Mouse (Mus musculus): ENCODE results near the gene Raf1. TPM values are rescaled to one million over a fixed set of nuclear protein-coding genes. Genes with fewer than 3 reads are reported as not detected.
A peak's percentile ranks its signal among the peaks of the same experiment; 100 is the strongest.

Gene Raf1
- polyA plus RNA-seq, 1 experiment: 209 TPM

- no peaks in the 10 kb centered on the region for H3K27me3 ChIP-seq (ENCODE audit: control insufficient read depth, insufficient read depth, low read length)
- 98% methylated on average over 3 of the region's 3 CpGs for WGBS
Measured at GRCm38 (mm10) chr6:115631056-115631795, 45.2 kb downstream of the Raf1 start.

GRCm38 (mm10) chr6:115626121-115626520, 50.3 kb downstream of the Raf1 start:
- 97% methylated on average over 5 of the region's 5 CpGs for WGBS
- TF ChIP-seq CTCF (IDR thresholded peaks at IDR 0.05; ENCODE audit: borderline replicate concordance, control insufficient read depth, extremely low read depth, insufficient read depth, low read length, poor library complexity) (no peak), POLR2A (IDR thresholded peaks at IDR 0.05; ENCODE audit: control insufficient read depth, extremely low read depth, insufficient read depth, low read length, poor library complexity) (no peak)
- DNase-seq: no peak
- H3K27me3 ChIP-seq (ENCODE audit: control insufficient read depth, insufficient read depth, low read length): no peaks in the 10 kb centered on the region
- H3K36me3 ChIP-seq (ENCODE audit: control insufficient read depth, insufficient read depth, low read length): peaks cover 76% of the 10 kb centered on the region
- H3K4me3 ChIP-seq (ENCODE audit: control insufficient read depth, insufficient read depth, low read length): no peak overlapping the region
- H3K4me1 ChIP-seq (replicated peaks; ENCODE audit: control insufficient read depth, insufficient read depth, low read length): no peaks in the 10 kb centered on the region
- H3K27ac ChIP-seq (ENCODE audit: control insufficient read depth, insufficient read depth, low read length): no peak overlapping the region

More at GRCm38 (mm10) chr6:115631056-115631795, 45.2 kb downstream of the Raf1 start:
- TF ChIP-seq CTCF (IDR thresholded peaks at IDR 0.05; ENCODE audit: borderline replicate concordance, control insufficient read depth, extremely low read depth, insufficient read depth, low read length, poor library complexity) (no peak), POLR2A (IDR thresholded peaks at IDR 0.05; ENCODE audit: control insufficient read depth, extremely low read depth, insufficient read depth, low read length, poor library complexity) (no peak)
- Histone ChIP-seq H3K27ac (ENCODE audit: control insufficient read depth, insufficient read depth, low read length) (no peak overlapping the region), H3K4me1 (replicated peaks; ENCODE audit: control insufficient read depth, insufficient read depth, low read length) (no peaks in the 10 kb centered on the region), H3K4me3 (ENCODE audit: control insufficient read depth, insufficient read depth, low read length) (no peak overlapping the region), H3K36me3 (ENCODE audit: control insufficient read depth, insufficient read depth, low read length) (peaks cover 80% of the 10 kb centered on the region)
- DNase-seq: no peak

GRCm38 (mm10) chr6:115620942-115621341, 55.5 kb downstream of the Raf1 start:
- no peaks in the 10 kb centered on the region for H3K27me3 ChIP-seq (ENCODE audit: control insufficient read depth, insufficient read depth, low read length)
- TF ChIP-seq CTCF (IDR thresholded peaks at IDR 0.05; ENCODE audit: borderline replicate concordance, control insufficient read depth, extremely low read depth, insufficient read depth, low read length, poor library complexity): no peak
- TF ChIP-seq POLR2A (IDR thresholded peaks at IDR 0.05; ENCODE audit: control insufficient read depth, extremely low read depth, insufficient read depth, low read length, poor library complexity): no peak

GRCm38 (mm10) chr6:115619818-115620217, 56.6 kb downstream of the Raf1 start:
- Histone ChIP-seq H3K4me1 (replicated peaks; ENCODE audit: control insufficient read depth, insufficient read depth, low read length) (peaks cover 18% of the 10 kb centered on the region), H3K27ac (ENCODE audit: control insufficient read depth, insufficient read depth, low read length) (peak overlapping the region; percentile 86), H3K4me3 (ENCODE audit: control insufficient read depth, insufficient read depth, low read length) (no peak overlapping the region), H3K36me3 (ENCODE audit: control insufficient read depth, insufficient read depth, low read length) (peaks cover 82% of the 10 kb centered on the region), H3K27me3 (ENCODE audit: control insufficient read depth, insufficient read depth, low read length) (no peaks in the 10 kb centered on the region)
- WGBS: 39% methylated on average over 10 of the region's 10 CpGs
- DNase-seq: peak; percentile 69
- TF ChIP-seq POLR2A (IDR thresholded peaks at IDR 0.05; ENCODE audit: control insufficient read depth, extremely low read depth, insufficient read depth, low read length, poor library complexity): no peak
- no peak for TF ChIP-seq CTCF (IDR thresholded peaks at IDR 0.05; ENCODE audit: borderline replicate concordance, control insufficient read depth, extremely low read depth, insufficient read depth, low read length, poor library complexity)

More at GRCm38 (mm10) chr6:115620942-115621341, 55.5 kb downstream of the Raf1 start:
- Histone ChIP-seq H3K36me3 (ENCODE audit: control insufficient read depth, insufficient read depth, low read length) (peaks cover 81% of the 10 kb centered on the region), H3K27ac (ENCODE audit: control insufficient read depth, insufficient read depth, low read length) (no peak overlapping the region), H3K4me3 (ENCODE audit: control insufficient read depth, insufficient read depth, low read length) (no peak overlapping the region), H3K4me1 (replicated peaks; ENCODE audit: control insufficient read depth, insufficient read depth, low read length) (peaks cover 18% of the 10 kb centered on the region)
- 77% methylated on average over 1 of the region's 1 CpGs for WGBS
- DNase-seq: no peak

GRCm38 (mm10) chr6:115615983-115616382, 60.5 kb downstream of the Raf1 start:
- no peak for DNase-seq
- peaks cover 82% of the 10 kb centered on the region for H3K36me3 ChIP-seq (ENCODE audit: control insufficient read depth, insufficient read depth, low read length)
- no peak overlapping the region for H3K27ac ChIP-seq (ENCODE audit: control insufficient read depth, insufficient read depth, low read length)
- peaks cover 18% of the 10 kb centered on the region for H3K4me1 ChIP-seq (replicated peaks; ENCODE audit: control insufficient read depth, insufficient read depth, low read length)
- 81% methylated on average over 3 of the region's 3 CpGs for WGBS
- H3K4me3 ChIP-seq (ENCODE audit: control insufficient read depth, insufficient read depth, low read length): no peak overlapping the region
- no peak for TF ChIP-seq POLR2A (IDR thresholded peaks at IDR 0.05; ENCODE audit: control insufficient read depth, extremely low read depth, insufficient read depth, low read length, poor library complexity)
- TF ChIP-seq CTCF (IDR thresholded peaks at IDR 0.05; ENCODE audit: borderline replicate concordance, control insufficient read depth, extremely low read depth, insufficient read depth, low read length, poor library complexity): no peak
- no peaks in the 10 kb centered on the region for H3K27me3 ChIP-seq (ENCODE audit: control insufficient read depth, insufficient read depth, low read length)

- no peak overlapping the region for H3K4me3 ChIP-seq (ENCODE audit: control insufficient read depth, insufficient read depth, low read length)
- H3K36me3 ChIP-seq (ENCODE audit: control insufficient read depth, insufficient read depth, low read length): peaks cover 76% of the 10 kb centered on the region
- TF ChIP-seq POLR2A (IDR thresholded peaks at IDR 0.05; ENCODE audit: control insufficient read depth, extremely low read depth, insufficient read depth, low read length, poor library complexity): no peak
- no peak for TF ChIP-seq CTCF (IDR thresholded peaks at IDR 0.05; ENCODE audit: borderline replicate concordance, control insufficient read depth, extremely low read depth, insufficient read depth, low read length, poor library complexity)
Measured at GRCm38 (mm10) chr6:115613793-115614192, 62.6 kb downstream of the Raf1 start.

More at GRCm38 (mm10) chr6:115613793-115614192, 62.6 kb downstream of the Raf1 start:
- 0 out of 2 replicates have a peak, but pooled peaks cover 5% of the 10 kb centered on the region for H3K4me1 ChIP-seq (replicated peaks; ENCODE audit: control insufficient read depth, insufficient read depth, low read length)
- H3K27ac ChIP-seq (ENCODE audit: control insufficient read depth, insufficient read depth, low read length): no peak overlapping the region
- no peaks in the 10 kb centered on the region for H3K27me3 ChIP-seq (ENCODE audit: control insufficient read depth, insufficient read depth, low read length)
- no peak for DNase-seq

Data from thymus, adult 2 months (tissue).